Mouse (Mus musculus) heart, postnatal 0 days (tissue): ENCODE measurements around the gene Sec22c. TPM values are rescaled to one million over a fixed set of nuclear protein-coding genes. Genes with fewer than 3 reads are reported as not detected.

Experiments
- ATAC-seq: fragments of 200-750 bp; cut with Nextera tagmentation; 2 replicates; pipeline ENCODE4 v1.8.0; 2017; ENCODE audit warnings: low read depth, moderate number of reproducible peaks, moderate library complexity; ENCODE audit not compliant: insufficient read depth
- DNase-seq: peaks from one replicate; pipeline ENCODE4 v3.0.0-alpha.2; 2016; ENCODE audit warnings: low spot score
- H3K27ac ChIP-seq: fragments of 300-500 bp; sonication (generic); 2 replicates; pipeline ENCODE4 v1.5.1; 2014; ENCODE audit warnings: low read depth, mild to moderate bottlenecking
- H3K27me3 ChIP-seq: fragments of 300-500 bp; sonication (generic); 2 replicates; pipeline ENCODE4 v1.6.1; 2014; ENCODE audit warnings: low read length, mixed read lengths; ENCODE audit not compliant: control insufficient read depth, insufficient read depth
- H3K36me3 ChIP-seq: fragments of 300-500 bp; sonication (generic); replicated peaks from 2 replicates; pipeline ENCODE4 v1.6.1; 2014; ENCODE audit warnings: low read length, mixed read lengths; ENCODE audit not compliant: control insufficient read depth, insufficient read depth
- H3K4me1 ChIP-seq: fragments of 300-500 bp; sonication (generic); 2 replicates; pipeline ENCODE4 v1.6.1; 2014; ENCODE audit warnings: antibody characterized with exemption; ENCODE audit not compliant: control insufficient read depth, insufficient read depth
- H3K4me2 ChIP-seq: fragments of 300-500 bp; sonication (generic); 2 replicates; pipeline ENCODE4 v1.6.1; 2014; ENCODE audit warnings: low read depth, mild to moderate bottlenecking, low read length, moderate library complexity
- H3K4me3 ChIP-seq: fragments of 300-500 bp; sonication (generic); 2 replicates; pipeline ENCODE4 v1.5.1; 2014; ENCODE audit warnings: low read depth, low read length
- H3K9ac ChIP-seq: fragments of 300-500 bp; sonication (generic); replicated peaks from 2 replicates; pipeline ENCODE4 v1.6.1; 2014; ENCODE audit warnings: low read depth, low read length, mixed read lengths
- H3K9me3 ChIP-seq: fragments of 300-500 bp; sonication (generic); replicated peaks from 2 replicates; pipeline ENCODE4 v1.6.1; 2016; ENCODE audit warnings: low read length; ENCODE audit not compliant: control insufficient read depth
- CTCF ChIP-seq: IDR thresholded peaks from 2 replicates; pipeline ENCODE4 v1.5.1; 2016; ENCODE audit warnings: antibody characterized with exemption, control low read depth, low read depth
- EP300 ChIP-seq: IDR thresholded peaks from 2 replicates; pipeline ENCODE4 v1.6.1; 2016; ENCODE audit warnings: antibody characterized with exemption, low read depth
- WGBS: fragments of 180-500 bp; shearing (Covaris S2); extraction: QIAGEN DNeasy Blood & Tissue Kit; methylation state at CpG from one replicate; pipeline ENCODE4 v1.1.7; 2014; 5-methylcytosine and 5-hydroxymethylcytosine counted together
- polyA plus RNA-seq: library from polyadenylated mRNA; unstranded; fragments of >200 nt; fragmentation: Nextera tagmentation; extraction: Ambion mirVana; gene quantifications from 2 replicates; pipeline ENCODE4 v1.2.1, GENCODE M21; 2015
- total RNA-seq: library from RNA; depleted of rRNA; stranded (reverse); fragments of >200 nt; gene quantifications from 2 replicates; pipeline ENCODE4 v1.2.3, GENCODE M21; 2014; ENCODE audit warnings: low replicate concordance

Gene Sec22c
- total and polyA plus RNA-seq, 2 experiments from 2014 or later, result 3.8 to 3.9 TPM

GRCm38 (mm10) chr9:121740490-121740889, 35.2 kb upstream of the Sec22c start:
- Histone ChIP-seq H3K4me1 (no peaks in the 10 kb centered on the region), H3K4me3 (no peak overlapping the region), H3K9me3 (no peaks in the 10 kb centered on the region), H3K36me3 (peaks cover 60% of the 10 kb centered on the region), H3K9ac (no peak overlapping the region), H3K27ac (no peak overlapping the region), H3K27me3 (no peaks in the 10 kb centered on the region), H3K4me2 (no peak overlapping the region)
- no peak for TF ChIP-seq CTCF
- TF ChIP-seq EP300, result no peak
- DNase-seq, result no peak
- WGBS, result 84% methylated on average over 6 of the region's 6 CpGs
- no peak for ATAC-seq

DNA sequence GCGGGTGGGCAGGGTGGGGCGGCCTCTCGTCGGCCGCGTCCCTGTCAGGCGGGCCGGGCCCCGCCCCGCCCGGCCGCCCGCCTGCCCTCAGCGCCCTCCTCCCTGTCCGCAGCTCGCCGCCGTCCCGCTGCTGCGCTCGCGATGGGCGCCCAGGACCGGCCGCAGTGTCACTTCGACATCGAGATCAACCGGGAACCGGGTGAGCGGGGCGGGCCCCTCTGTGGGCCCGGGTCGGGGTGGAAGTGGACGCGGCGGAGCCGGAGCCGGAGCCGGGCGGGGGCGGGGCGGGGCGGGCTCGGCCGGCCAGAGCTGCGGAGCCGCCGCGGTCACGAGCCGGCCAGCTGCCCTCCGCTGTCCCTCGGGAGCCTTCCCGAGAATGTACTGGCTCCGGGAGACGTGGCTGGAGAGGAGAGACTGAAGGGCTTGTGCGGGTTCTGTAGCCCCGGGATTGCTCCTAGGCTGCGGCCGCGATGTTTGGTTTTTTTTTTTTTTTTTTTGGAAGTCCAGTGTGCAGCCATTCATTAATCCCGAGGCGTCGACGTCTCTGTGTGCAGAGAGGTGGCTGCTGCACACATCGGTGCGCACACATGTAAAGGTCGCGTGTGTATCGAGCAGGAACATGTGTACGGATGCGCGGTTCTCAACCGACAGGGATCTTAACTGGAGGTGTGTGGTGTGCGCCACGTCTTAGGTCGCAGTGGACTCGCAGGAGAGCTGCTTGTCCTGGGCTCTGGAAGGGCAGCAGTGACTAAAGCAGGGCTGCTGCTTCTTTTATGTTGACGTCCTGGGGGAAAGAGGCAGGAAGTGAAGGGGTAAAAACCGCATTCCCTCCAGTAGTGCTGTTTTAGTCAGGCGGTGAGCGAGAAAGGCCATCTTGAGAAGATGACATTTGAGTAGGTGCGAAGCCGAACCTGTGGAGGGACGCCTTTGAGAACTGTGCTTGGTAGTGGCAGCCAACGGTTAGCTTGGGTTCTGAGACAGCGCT, 14.3 kb upstream of the Sec22c start:
- peak overlapping the region; percentile 99 for H3K27ac ChIP-seq
- no peaks in the 10 kb centered on the region for H3K36me3 ChIP-seq
- no peaks in the 10 kb centered on the region for H3K27me3 ChIP-seq
- DNase-seq (peak; percentile 55), ATAC-seq (peak; percentile 59)
- no peaks in the 10 kb centered on the region; the same call in 1 of the 2 replicates for H3K9me3 ChIP-seq
- WGBS, result under 1% methylated on average over 63 of the region's 87 CpGs
- TF ChIP-seq EP300 (0 out of 2 replicates have a peak, but pooled peaks have one; percentile 11), CTCF (no peak)
- peaks cover 9% of the 10 kb centered on the region for H3K4me1 ChIP-seq
- peak overlapping the region; percentile 99 for H3K9ac ChIP-seq
- H3K4me2 ChIP-seq, result peak overlapping the region; percentile 88
- H3K4me3 ChIP-seq, result peak overlapping the region; percentile 99

DNA sequence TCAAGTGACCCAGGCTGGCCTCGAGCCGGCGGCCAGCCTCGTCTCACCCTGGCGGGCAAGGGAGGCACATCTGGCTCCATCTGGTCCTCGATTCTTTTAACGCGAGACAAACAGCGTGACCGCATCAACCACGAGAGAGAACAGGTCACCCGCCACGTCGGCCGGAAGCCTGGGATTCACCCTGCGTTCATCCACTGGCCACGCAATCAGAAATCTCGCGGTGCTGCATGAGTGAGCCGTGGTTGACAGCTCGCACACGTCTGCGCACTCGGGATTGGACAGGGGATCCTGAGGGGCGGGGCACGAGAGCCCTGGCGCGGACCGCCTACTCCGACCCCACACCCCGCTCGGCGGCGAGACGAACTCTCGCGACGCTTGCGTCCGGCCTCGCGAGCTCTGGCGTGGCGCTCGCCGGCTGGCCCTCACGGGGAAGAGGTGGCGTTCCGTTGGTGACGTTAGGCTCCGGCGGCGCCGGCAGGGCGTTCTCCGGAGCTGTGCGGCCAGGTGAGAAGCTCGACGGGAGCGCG, 13.6 kb upstream of the Sec22c start, which contains the start of gene Nktr:
Gene Nktr (plus strand): TSS at position 378 of the 527 bp plus-strand sequence.
- H3K4me2 ChIP-seq, result peak within 1 kb of the TSS; percentile 88
- under 1% methylated on average over 58 of the region's 61 CpGs for WGBS

GRCm38 (mm10) chr9:121718070-121718705, 12.9 kb upstream of the Sec22c start:
- TF ChIP-seq CTCF, result no peak
- no peak for TF ChIP-seq EP300
- ATAC-seq, result no peak
- peak; percentile 7 for DNase-seq
- H3K9ac ChIP-seq, result peak overlapping the region; percentile 49
- peaks cover 9% of the 10 kb centered on the region for H3K4me1 ChIP-seq
- H3K4me2 ChIP-seq, result peak overlapping the region; percentile 46
- 68% methylated on average over 15 of the region's 15 CpGs for WGBS
- H3K36me3 ChIP-seq, result peaks cover 6% of the 10 kb centered on the region
- H3K27me3 ChIP-seq, result no peaks in the 10 kb centered on the region
- H3K9me3 ChIP-seq, result no peaks in the 10 kb centered on the region; the same call in 1 of the 2 replicates
- H3K27ac ChIP-seq, result peak overlapping the region; percentile 99
- peak overlapping the region; percentile 99 for H3K4me3 ChIP-seq

More for the DNA sequence above, 13.6 kb upstream of the Sec22c start, which contains the start of gene Nktr:
- TF ChIP-seq CTCF (peak; percentile 8; the same call in 1 of the 2 replicates), EP300 (peak; percentile 78)
- DNase-seq, result peak; percentile 99
- Histone ChIP-seq H3K9me3 (no peaks in the 10 kb centered on the region; the same call in 1 of the 2 replicates), H3K27me3 (no peaks in the 10 kb centered on the region), H3K4me1 (peaks cover 9% of the 10 kb centered on the region), H3K4me3 (peak within 1 kb of the TSS; percentile 99), H3K9ac (peak within 1 kb of the TSS; percentile 99), H3K36me3 (no peaks in the 10 kb centered on the region), H3K27ac (peak within 1 kb of the TSS; percentile 99)
- ATAC-seq, result peak; percentile 99

- ATAC-seq, result no peak
- 75% methylated on average over 2 of the region's 2 CpGs for WGBS
- no peak for TF ChIP-seq CTCF
- TF ChIP-seq EP300, result no peak
Observed at GRCm38 (mm10) chr9:121717048-121717447, 11.8 kb upstream of the Sec22c start.

More at GRCm38 (mm10) chr9:121717048-121717447, 11.8 kb upstream of the Sec22c start:
- Histone ChIP-seq H3K9me3 (no peaks in the 10 kb centered on the region; the same call in 1 of the 2 replicates), H3K4me3 (no peak overlapping the region), H3K27me3 (no peaks in the 10 kb centered on the region), H3K4me1 (peaks cover 9% of the 10 kb centered on the region), H3K36me3 (peaks cover 12% of the 10 kb centered on the region), H3K4me2 (no peak overlapping the region), H3K27ac (no peak overlapping the region), H3K9ac (no peak overlapping the region)
- no peak for DNase-seq
